Mouse (Mus musculus) brain, embryonic 18.5 days (tissue): Measurements from ENCODE around the gene Lrrc32.

Experiments
- DNase-seq: peaks from one replicate; pipeline ENCODE4 v3.0.0-alpha.2; 2012; ENCODE audit warnings: low read depth, low spot score

The Lrrc32 gene

DNA sequence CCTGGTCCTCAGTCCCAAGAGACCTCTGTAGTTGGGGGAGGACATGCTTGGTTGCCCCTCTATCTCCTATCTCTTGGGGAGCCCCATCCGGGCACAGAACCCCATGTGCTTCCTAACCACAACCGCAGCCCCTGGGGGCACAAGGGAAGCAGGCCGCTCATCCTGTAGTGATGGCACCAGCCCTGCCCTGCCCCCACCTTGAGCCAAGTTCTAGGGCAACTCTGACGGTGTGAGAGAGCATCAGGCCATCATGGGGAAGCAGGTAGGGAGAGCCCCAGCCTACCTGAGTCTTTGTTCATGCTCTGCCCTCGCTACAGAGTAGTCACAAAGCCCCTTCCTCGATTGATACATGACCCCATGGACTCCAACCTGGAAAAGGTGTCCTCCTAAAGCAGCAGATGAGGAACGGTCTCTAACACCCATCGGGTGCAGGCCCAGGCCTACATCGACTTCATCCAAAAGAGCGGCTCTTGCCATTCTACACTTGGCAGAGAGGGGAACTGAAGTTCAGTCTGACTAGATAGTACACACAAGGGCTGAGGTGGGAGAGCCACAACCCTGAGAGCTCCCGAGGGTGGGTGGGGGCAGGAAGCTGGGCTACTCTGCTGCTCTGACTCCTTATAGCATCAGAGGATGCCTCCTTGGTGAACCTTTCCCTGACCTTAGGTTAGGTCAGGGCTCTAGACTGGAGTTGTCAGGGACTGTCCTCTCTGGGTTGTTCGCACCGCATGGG, 519 bp upstream of the Lrrc32 start:
- no peak for DNase-seq

DNA sequence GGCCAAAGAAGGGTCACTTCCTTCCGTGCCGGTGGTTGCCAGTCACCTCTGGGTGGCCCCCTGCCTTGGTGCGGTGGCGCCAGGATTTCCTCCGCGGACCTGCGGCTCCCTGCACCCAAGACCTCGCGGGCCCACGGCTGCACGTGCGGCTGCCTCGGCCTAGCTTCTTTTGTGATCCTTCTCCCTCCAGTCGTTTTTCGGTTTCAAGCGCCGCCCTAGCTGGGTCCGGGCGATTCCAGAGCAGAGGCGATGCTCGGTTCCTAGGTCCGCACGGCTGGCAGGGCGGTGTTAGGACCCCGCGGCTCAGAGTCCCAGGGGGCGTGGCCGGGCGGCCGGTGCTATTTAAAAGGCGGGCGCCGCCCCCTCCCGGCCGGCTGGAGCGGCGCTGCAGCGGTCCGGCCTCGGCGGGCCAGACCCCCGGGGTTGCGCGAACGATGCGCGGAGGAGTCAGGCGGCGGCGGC, 571 bp downstream of the Lrrc32 start:
- no peak for DNase-seq

- DNase-seq: no peak
Observed at GRCm38 (mm10) chr7:98490328-98490727, 1.2 kb downstream of the Lrrc32 start.

- DNase-seq: no peak
Observed at GRCm38 (mm10) chr7:98490911-98491310, 1.8 kb downstream of the Lrrc32 start.

- DNase-seq: no peak
Observed at GRCm38 (mm10) chr7:98491451-98492200, 2.5 kb downstream of the Lrrc32 start.

- no peak for DNase-seq
Observed at GRCm38 (mm10) chr7:98492331-98492730, 3.2 kb downstream of the Lrrc32 start.

GRCm38 (mm10) chr7:98493307-98493706, 4.2 kb downstream of the Lrrc32 start:
- DNase-seq: no peak

GRCm38 (mm10) chr7:98493901-98494480, 4.9 kb downstream of the Lrrc32 start:
- DNase-seq: no peak

DNA sequence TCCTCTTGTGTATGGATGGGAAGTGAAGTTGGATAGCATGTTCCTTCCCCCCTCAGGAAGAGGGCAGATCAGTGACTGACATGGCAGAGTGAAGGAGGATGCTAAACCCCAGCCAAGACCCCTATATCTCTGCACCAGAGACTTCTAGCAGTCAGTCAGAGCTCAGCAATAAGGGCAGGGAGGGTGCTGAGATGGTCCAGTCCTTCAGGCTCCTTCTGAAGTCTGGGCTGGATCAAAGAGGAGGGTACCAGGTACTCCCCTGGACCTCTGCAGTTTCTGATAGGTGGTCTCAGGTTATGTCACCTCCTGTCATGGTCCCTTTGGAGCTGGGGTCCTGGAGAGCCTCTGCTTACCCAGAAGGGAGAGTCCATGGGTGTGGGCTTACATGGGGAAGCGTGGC, 6.5 kb downstream of the Lrrc32 start:
- DNase-seq: no peak

DNA sequence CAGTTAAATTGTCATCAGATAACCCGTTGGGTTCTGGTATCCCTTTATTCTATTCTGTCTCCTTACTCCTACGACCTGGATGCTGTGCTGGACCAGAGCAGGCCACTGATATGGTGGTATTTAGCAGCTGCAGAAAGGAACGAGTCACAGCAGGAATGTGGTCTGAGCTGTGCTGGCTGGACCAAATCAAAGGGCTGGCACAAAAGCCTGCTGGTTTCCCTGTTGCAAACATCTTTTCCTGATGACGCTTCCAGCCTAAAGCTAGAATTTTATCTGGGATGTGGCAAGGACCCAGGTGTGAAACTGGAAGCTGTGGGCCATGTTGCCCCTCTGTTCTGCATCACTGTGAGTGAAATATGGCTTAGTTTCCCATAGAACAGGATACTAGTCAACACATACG, 8.4 kb downstream of the Lrrc32 start:
- DNase-seq: no peak

DNA sequence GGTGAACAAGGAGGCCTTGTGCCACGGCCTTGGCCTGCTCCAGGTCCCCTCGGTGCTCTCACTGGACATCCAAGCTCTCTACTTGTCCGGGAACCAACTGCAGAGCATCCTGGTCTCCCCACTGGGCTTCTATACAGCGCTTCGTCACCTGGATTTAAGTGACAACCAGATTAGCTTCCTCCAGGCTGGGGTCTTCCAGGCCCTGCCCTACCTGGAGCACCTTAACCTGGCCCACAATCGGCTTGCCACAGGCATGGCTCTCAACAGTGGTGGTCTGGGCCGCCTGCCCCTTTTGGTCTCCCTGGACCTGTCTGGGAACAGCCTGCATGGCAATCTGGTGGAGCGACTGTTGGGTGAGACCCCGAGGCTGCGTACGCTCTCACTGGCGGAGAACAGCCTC, 9.0 kb downstream of the Lrrc32 start:
- no peak for DNase-seq

DNA sequence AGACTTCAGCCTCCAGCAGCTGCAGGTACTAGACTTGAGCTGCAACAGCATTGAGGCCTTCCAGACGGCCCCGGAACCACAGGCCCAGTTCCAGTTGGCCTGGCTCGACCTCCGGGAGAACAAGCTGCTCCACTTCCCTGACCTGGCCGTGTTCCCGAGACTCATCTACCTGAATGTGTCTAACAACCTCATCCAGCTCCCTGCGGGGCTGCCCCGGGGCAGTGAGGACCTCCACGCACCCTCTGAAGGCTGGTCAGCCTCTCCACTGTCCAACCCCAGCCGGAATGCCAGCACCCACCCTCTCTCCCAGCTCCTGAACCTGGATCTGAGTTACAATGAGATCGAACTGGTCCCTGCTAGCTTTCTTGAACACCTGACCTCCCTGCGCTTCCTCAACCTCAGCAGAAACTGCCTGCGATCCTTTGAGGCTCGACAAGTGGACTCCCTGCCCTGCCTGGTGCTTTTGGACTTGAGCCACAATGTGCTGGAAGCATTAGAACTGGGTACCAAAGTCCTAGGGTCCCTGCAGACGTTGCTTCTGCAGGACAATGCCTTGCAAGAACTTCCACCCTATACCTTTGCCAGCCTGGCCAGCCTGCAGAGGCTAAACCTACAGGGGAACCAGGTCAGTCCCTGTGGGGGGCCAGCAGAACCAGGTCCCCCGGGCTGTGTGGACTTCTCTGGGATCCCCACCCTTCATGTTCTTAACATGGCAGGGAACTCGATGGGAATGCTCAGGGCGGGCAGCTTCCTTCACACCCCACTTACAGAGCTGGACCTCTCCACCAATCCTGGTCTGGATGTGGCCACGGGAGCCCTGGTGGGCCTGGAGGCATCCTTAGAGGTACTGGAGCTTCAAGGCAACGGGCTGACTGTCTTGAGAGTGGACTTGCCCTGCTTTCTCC, 9.8 kb downstream of the Lrrc32 start:
- no peak for DNase-seq

- no peak for DNase-seq
Observed at GRCm38 (mm10) chr7:98499561-98500292, 10.6 kb downstream of the Lrrc32 start.

DNA sequence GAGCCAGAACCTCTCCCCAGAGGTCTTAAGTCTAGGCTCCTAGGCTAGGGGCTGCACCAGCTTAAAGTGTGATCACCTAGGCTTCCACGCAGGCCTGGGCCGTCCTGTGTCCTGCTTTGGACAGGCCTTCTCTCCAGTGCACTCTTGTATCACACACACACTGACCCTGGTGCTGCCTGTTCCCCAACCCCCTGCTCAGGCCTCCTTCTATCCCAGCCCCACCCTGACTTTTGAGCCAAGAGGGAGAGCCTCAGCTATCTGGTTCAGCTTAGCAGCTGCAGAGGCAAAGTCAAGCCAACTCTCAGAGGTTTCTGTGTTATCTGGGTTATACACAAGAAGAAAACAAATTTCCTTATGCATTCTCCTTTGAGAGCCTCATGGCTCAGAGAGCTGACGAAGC, 11.4 kb downstream of the Lrrc32 start:
- DNase-seq: no peak

DNA sequence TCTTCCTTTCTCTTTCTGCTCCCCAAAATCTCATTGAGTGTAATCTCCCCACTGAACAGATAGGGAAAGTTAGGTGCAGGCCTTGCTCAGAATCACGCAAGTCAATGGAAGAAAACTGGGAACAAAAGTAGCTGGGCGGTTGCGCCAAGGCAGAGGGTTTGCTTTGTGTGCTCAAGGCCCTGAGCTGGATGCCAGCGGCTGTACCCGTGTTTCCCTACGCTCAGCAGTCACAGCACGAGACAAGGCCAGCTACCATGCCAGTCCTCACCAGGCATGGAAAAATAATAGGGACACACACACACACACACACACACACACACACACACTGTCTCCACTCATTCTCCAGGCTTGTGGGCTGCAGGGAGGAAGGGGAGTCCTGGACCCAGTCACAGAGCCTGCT, 12.0 kb downstream of the Lrrc32 start:
- DNase-seq: no peak

DNA sequence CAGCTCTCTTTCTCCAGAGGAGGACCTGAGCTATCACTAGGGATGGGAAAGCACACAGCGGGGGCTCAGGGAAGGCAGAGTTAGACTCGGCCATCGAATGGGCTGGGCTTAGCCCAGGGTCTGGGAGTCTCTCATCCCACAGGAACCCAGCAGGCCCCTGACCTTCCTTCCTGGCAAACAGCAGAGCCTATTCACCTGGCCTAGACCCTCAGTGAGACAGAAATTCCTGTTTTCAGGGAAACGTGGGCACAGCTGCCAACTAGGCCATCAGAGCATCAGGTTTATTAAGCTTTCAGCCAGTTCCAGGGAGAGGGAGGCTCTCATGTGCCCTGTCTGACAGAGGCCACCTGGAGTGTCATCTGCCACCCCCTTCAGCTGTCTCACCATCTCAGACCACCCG, 13.8 kb downstream of the Lrrc32 start:
- DNase-seq: no peak

DNA sequence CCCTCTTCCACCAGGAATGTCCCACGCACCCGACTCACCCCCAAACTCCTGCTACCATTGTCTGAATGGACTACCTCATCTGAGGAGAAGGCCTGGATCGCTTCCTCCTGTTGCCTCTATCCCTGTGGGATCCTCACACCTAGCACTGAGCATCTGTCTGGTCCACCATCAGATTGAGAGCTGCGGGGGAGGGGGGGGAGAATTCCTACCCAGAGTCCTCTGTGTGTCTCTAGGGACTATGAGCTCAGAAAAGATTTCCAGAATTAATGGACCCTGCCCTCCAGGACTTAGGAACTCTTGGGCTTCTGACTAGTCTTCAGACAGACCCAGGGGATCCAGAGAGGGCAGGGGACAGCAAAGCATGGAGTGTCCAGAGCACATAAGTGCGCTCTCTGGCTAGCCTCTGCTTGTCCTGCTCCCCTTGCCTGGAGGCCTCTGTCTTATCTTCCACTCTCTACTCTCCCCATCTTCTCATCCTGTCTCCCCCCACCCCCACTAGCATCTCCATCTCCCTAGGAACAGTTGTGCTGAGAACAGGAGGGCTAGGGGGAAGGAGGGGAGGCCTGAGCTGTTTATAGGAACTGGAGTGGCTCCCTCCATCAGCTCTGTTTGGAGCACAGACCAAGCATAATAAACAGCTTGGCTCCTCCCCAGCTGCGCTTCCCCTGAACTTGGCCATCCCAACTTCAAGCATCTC, 15.0 kb downstream of the Lrrc32 start:
- no peak for DNase-seq

DNA sequence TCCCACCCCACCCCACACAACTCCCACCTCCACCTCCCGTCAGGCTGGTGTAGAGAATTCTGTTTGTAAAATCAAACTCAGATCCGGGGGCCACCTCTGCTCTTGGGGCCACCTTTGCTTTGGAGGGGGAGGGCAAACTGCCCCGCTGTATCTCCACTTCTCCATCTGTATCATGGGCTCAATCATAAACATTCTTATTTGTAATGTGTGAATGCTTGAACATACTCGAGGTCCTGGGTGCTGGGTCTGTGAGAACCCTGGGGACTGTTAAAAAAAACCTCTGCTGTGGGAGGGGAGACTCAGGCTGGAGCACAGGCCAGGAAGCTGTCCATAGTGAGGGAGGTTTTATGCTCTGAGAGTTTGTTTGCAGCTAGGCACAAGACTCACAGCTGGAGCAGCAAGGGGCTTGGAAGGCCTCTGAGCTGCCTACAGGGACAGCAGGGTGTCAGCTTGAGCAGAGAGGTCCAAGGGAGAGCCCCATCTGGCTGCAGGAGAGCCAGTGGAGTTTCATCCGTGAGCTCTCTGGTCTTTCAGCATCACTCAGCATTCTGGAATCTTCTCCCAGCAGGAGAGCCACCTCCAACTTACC, 15.7 kb downstream of the Lrrc32 start:
- no peak for DNase-seq

DNA sequence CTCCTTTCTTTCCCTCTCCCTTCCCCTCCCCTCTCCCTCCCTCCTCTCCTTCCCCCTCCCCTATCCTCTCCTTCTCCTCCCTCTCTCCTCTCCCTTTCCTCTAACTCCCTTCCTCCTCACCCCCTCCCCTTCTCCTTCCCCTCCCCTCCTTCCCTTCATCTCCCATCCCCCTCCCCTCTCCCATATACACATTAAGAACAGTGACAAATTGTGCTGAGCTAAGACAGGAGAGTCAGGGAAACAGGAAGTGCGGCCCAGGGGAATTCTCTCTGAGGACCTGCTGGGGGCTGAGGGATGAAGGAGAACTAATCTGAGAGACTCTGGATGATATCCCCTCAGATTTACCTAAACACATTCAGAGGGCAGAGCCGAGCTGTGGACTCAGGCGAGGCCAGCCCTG, 16.6 kb downstream of the Lrrc32 start:
- DNase-seq: no peak
